Mouse (Mus musculus) pancreas, adult 10 weeks (tissue): Measurements from ENCODE around the gene Fam184a. TPM values are rescaled to one million over a fixed set of nuclear protein-coding genes. Genes with fewer than 3 reads are reported as not detected.

Experiments used
- polyA plus RNA-seq: library from polyadenylated mRNA; stranded (reverse); fragments of 350-450 nt; fragmentation: Illumina TruSeq; extraction: RNeasy Lipid Tissue Mini Kit (QIAGEN cat#74804); gene quantifications from one replicate; pipeline ENCODE4 v1.2.3, GENCODE M21; 2015; ENCODE audit warnings: low read depth, low replicate concordance; ENCODE audit not compliant: insufficient read depth

The Fam184a gene
- 3.9 TPM for polyA plus RNA-seq

DNA sequence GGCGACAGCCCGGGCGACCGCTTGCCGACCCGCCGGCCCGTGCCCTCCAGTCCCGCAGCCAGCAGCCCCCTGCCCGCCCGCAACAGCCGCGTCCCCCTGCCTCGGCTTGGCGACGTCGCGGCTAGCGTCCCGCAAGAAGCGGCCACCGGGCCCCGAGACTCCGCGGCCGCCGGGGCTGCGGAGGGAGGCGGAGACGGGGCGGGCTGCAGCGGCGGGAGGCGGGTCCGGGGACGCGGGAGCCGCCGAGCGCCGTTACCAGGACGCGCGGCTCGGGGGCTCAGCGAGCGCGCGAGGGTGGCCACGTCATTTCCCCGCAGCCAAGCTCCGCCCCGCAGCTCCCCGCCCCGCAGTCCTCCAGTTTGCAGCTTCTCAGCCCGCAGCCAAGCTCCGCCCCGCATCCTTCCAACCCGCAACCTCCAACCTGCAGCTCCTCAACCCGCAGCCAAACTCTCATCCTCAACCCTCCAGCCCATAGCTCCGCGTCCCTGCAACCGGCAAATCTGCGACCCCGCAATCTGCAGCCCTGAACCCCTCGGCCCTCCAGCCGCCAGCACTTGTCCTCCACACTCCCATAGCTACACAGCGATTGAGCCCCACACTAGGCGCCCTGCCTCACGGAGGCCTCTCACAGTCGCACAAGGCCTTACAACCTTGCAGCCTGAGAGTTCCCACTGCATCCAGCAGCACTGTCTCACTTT is at the start of gene Fam184a:
Gene Fam184a, minus strand, starts transcription at position 169 of the 698 bp plus-strand sequence.

DNA sequence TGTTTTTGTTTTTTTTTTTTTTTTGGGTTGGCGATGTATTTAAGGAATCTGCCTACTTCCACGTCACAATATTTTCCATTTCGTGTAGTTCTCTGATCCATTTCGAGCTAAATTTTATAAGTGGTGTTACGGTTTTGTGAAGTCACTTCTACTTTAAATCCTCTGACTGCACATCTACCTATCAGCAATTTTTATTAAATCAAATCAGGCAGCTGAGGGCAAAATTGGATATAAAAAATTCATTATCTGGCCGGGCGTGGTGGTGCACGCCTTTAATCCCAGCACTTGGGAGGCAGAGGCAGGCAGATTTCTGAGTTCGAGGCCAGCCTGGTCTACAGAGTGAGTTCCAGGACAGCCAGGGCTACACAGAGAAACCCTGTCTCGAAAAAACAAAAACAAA is 120.6 kb downstream of the Fam184a start, which contains the start of gene Mcm9:
Gene Mcm9, minus strand, starts transcription at position 101 of the 400 bp plus-strand sequence.

DNA sequence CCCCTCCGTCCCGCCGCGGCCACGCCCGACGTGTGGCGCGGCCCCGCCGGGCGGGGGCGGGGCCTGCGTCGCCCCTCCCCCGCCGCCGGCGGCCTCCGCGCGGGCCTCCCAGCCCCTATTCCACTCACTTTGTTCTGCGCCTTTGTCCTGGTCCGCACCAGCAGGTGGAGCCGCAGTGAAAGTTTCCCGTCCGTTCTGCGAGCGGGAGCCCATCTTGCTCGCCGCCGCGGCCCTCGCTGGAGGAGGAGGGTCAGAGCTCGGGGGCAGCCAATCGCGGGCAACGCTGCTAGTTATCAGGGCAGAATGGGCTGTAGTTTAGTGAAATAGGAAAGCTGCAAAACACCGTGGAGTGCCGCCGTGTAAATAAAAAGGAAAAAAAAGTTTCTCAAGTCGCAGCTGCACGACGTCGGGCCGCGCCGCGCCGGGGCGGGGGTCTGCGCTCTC is 154.2 kb downstream of the Fam184a start, which contains the start of gene Asf1a:
Gene Asf1a, plus strand, starts transcription at position 81 of the 444 bp plus-strand sequence.

Other genes with a start within 250 kb of the Fam184a start
- gene Asf1a, start 154.4 kb downstream of the Fam184a start, polyA plus RNA-seq = 6.6 TPM
- 1.6 TPM for gene Mcm9, start 120.7 kb downstream of the Fam184a start, polyA plus RNA-seq